In the genomic region with DNA sequence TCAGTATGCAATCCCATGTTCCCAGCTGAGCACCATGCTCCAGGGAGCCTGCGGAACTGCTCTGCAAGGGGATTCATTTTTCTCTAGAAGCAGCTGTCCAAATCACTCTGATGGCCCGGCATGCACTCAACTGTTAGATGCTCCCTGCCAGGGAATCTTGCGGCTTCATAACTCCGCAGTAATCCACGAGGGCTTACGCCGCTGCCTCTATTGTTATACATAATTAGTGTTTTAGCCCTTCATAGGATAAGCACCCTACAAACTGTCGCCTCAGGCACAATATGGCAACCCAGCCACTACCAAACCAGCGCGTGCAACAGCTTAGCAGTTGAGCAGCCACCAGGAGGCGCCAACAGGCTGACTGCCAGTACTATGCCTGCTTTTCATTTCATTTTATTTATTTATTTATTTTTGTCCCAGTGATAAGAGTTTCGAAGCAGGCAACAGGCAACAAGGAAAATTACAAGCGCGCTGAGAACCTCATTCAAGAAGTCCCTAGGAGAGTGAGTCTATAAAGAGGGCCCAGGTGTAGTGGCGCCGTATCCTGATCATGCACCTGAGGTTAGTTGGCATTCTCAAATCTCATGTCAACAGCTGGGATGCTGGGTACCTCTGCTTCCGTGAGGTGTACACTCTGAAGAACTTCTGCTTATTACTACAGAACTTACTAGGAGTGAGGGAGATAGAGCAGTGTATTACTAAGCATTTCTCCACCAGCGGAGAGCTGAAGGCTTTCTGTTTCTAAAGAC, we compare ENCODE assay signal across 8 mouse cellular contexts.
DNase-seq lines count a peak whose midpoint lies in the region; ATAC-seq lines count a peak whose summit lies in the region.

No protein-coding gene starts in this region.

- no peaks in the 10 kb centered on the region for H3K36me3 ChIP-seq in liver, embryonic 13.5 days
- H3K36me3 ChIP-seq in neural tube, embryonic 14.5 days (ENCODE audit: control insufficient read depth, insufficient read depth, low read length), result no peaks in the 10 kb centered on the region

- no peak overlapping the region for H3K27ac ChIP-seq in liver, embryonic 13.5 days
- H3K27ac ChIP-seq in neural tube, embryonic 14.5 days (ENCODE audit: low read depth, low read length), result no peak overlapping the region

- no peaks in the 10 kb centered on the region for H3K4me1 ChIP-seq in liver, embryonic 13.5 days (replicated peaks)
- 0 out of 2 replicates have a peak, but pooled peaks cover 2% of the 10 kb centered on the region for H3K4me1 ChIP-seq in neural tube, embryonic 14.5 days (ENCODE audit: control insufficient read depth, insufficient read depth, low read length)

- H3K9ac ChIP-seq in liver, embryonic 13.5 days, result no peak overlapping the region
- no peak overlapping the region for H3K9ac ChIP-seq in neural tube, embryonic 14.5 days (replicated peaks; ENCODE audit: low read depth, low read length)

- no peaks in the 10 kb centered on the region for H3K9me3 ChIP-seq in liver, embryonic 13.5 days (replicated peaks)
- H3K9me3 ChIP-seq in neural tube, embryonic 14.5 days (ENCODE audit: control insufficient read depth, low read length), result no peaks in the 10 kb centered on the region

- DNase-seq in urinary bladder, adult 18-20 months (ENCODE audit: low spot score in 2 of 2), result peak; percentile 3 to 12
- DNase-seq in urinary bladder, postnatal 10 days (ENCODE audit: low spot score), result no peak
- peak; percentile 77 for DNase-seq in embryo, embryonic 10 days (ENCODE audit: low spot score)
- DNase-seq in gastrocnemius, postnatal 14 days, result peak; percentile 52
- peak; percentile 56 for DNase-seq in kidney, postnatal 14 days
- peak; percentile 2 for DNase-seq in liver, embryonic 13.5 days
- peak; percentile 46 for DNase-seq in testis, postnatal 14 days (ENCODE audit: low spot score)

- no peak overlapping the region for H3K4me2 ChIP-seq in liver, embryonic 13.5 days
- peak overlapping the region; percentile 23; the same call in 1 of the 2 replicates for H3K4me2 ChIP-seq in neural tube, embryonic 14.5 days (ENCODE audit: low read depth, low read length)

- H3K27me3 ChIP-seq in liver, embryonic 13.5 days, result no peaks in the 10 kb centered on the region
- no peaks in the 10 kb centered on the region for H3K27me3 ChIP-seq in neural tube, embryonic 14.5 days (ENCODE audit: control insufficient read depth, insufficient read depth, low read length)

- whole genome bisulfite sequencing in liver, embryonic 13.5 days (ENCODE audit: insufficient replicate concordance), result 52% methylated on average over 18 of the region's 18 CpGs
- WGBS in neural tube, embryonic 14.5 days, result 53% methylated on average over 18 of the region's 18 CpGs

- no peak overlapping the region for H3K4me3 ChIP-seq in liver, embryonic 13.5 days (replicated peaks)
- H3K4me3 ChIP-seq in neural tube, embryonic 14.5 days (ENCODE audit: low read depth, low read length), result no peak overlapping the region

- intact Hi-C loops in gastrocnemius, postnatal 14 days (cut with DNase I; ENCODE audit: low total_unique reads), result no loop called here

- ATAC-seq in liver, embryonic 13.5 days (ENCODE audit: low read depth), result no peak
- ATAC-seq in neural tube, embryonic 14.5 days (ENCODE audit: low read depth), result peak; percentile 85
